Mouse (Mus musculus) cerebellum, adult 2 months (tissue): ENCODE measurements at regions not wholly inside any gene's neighbourhood (a gene's known extent, or its start where the extent isn't known, plus 50 kb on each side); places are given as distances from the start of the nearest gene placed in this dataset.

Experiments
- CTCF ChIP-seq: fragments of 200-500 bp; IDR thresholded peaks from 2 replicates; pipeline ENCODE4 v1.5.1; 2011; ENCODE audit warnings: low read depth, mild to moderate bottlenecking, control low read depth, low read length, moderate library complexity, borderline replicate concordance; ENCODE audit not compliant: insufficient read depth
- POLR2A ChIP-seq: fragments of 200-500 bp; IDR thresholded peaks from 2 replicates; pipeline ENCODE4 v1.6.1; 2011; ENCODE audit warnings: low read length, control low read depth, borderline replicate concordance; ENCODE audit not compliant: insufficient read depth

DNA sequence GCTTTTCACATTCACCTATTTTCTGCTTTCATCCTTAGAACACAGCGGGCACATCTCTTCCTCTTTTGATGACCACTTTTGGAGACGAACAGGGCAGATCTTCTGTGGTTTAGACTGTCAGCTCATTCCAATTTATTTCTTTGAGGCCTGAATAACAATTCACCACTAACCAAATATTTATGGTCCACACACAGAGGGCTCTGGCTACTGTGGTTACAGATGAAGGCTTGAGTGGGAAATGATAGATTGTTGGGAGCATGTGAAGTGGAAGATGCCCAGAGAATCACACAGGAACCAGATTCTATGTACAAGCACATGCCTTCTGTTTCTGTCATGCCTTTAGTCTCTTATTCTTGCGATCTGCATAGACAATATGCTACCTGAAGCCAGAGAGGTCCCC, 517.0 kb upstream of the Nr5a2 start:
- TF ChIP-seq CTCF = no peak
- TF ChIP-seq POLR2A = no peak
